Mouse (Mus musculus) adrenal gland (tissue): Measurements from ENCODE around the gene BC049730.
"Not testable (repeated sequence)": the region's sequence is repeated elsewhere in the genome, so short reads cannot be mapped to it uniquely, and the experiment has no call there.

Experiments
- intact Hi-C: fragments of 180-260 bp; cut with DNase I; formaldehyde crosslinking; loops from one replicate; pipeline ENCODE4 v1.15.1; 2025
- long read RNA-seq, 2 experiments: library from polyadenylated mRNA; unstranded; transcript quantifications; one replicate each; pipeline ENCODE4 v2.0.0; 2020; ENCODE audit warnings: borderline replicate concordance in 1 of 2; ENCODE audit not compliant: insufficient replicate concordance in 1 of 2

The BC049730 gene
- long read RNA-seq, experiment 1 = 0 reads
- long read RNA-seq, experiment 2 = 0 reads

GRCm38 (mm10) chr7:24708832-24709292 lies at the start of gene BC049730:
BC049730 (plus strand) TSS chr7:24709242.
- intact Hi-C loops = no loop called here

- intact Hi-C loops = loop anchor here (5.0 kb wide), 1 partner anchor 128 kb away; the partner anchor contains the start of gene Irgq
These were observed 49.2 kb upstream of the BC049730 start for GRCm38 (mm10) chr7:24659737-24660357.

DNA sequence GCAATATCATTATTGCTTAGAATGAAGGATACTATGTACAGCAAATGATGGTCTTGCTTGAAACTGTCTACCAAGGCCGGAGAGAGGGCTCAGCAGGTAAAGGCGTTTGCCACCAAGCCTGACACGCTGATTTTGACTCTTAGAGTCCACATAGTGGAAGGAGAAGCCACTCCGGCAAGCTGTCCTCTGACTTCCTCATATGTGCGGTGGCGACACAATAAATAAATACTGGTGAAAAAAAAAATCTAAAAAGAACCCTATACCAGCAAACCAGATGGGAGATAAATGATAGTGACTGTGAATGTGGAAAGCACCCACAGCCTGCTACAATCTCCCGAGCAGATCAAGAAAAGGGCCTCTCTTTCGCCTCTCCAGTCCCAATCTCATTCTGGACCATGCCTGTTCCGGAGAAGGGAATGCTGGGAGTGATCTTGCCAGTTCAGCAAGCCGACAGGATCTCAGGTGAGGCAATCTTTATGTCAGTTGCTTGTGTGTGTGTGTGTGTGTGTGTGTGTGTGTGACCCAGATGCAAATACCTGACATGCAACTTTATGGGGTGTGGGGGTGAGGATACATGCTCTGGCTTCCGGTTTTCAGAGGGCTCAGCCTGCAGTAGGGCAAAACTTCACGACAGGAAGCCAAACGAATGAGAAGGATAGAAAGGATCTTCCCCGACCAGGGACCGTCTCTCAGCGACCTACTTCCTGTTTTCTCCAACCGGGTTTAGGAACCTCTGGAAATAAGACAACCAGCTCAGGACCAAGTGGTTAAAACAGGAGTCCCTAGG lies 47.7 kb upstream of the BC049730 start:
- intact Hi-C loops = no loop called here

- intact Hi-C loops = no loop called here
These were observed 46.5 kb upstream of the BC049730 start for GRCm38 (mm10) chr7:24662575-24662974.

- intact Hi-C loops = no loop called here
These were observed 44.7 kb upstream of the BC049730 start for GRCm38 (mm10) chr7:24664301-24664700.

DNA sequence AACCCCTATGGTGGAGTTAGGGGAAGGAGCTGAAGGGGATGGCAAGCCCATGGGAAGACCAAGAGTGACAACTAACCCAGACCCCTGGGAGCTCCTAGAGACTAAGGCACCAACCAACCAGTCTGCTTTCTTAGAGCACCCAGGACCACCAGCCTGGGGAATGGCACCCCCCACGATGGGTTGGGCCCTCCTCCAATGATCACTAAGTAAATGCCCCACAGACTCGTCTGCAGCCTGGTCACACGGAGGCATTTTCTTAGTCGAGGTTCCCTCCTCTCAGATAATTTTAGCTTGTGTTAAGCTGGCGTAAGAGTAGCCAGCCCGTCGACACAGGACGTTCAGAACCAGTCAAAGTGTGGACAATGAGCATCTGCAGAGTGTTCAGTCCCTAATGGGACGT lies 44.1 kb upstream of the BC049730 start:
- intact Hi-C loops = no loop called here

DNA sequence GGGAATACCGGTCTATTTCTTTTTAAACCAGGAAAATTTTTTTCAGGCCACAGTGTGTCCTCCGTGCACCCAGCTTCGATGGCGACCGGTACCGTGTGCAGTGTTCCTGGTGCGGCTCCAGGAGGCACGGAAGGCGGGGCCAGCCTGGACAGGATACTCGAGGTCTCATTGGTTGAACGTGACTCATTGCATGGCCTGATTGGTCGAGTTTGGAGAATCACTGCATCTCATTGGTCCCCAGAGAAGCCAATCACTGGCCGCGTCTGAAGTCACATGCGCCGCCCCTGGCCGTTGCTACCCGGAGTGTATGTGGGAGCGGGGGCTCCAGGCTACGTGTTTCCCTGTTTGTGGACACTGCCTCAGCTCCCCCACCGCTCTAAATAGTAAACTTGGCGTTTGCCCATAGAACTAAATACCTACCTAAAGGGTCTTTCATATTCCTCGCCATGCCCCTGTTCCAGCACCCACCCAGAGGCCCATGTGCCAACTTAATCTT lies 37.0 kb upstream of the BC049730 start:
- intact Hi-C loops = no loop called here

DNA sequence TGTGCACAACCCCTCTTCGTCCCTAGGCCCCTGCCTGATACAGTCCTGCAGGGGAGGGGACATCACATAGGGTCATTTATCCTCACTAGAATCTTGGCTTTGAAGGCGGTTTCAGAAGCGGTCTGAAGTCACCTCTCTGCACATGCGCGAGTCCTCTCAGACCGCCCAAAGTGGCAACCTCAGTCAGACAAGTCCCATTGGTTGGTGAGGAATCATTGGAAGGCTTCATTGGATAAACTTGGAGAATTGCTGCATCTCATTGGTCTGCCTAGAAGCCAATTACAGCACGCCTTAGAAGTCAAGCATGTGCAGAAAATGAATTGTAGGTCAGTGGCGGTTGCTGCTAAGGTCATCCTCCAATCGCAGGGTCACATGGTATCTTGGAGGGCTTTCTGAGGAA lies 32.5 kb upstream of the BC049730 start, which contains the start of gene Tex101:
Tex101 (minus strand) TSS at position 101 of the 400 bp plus-strand sequence.
- intact Hi-C loops = no loop called here

- intact Hi-C loops = not testable (repeated sequence)
These were observed 24.9 kb upstream of the BC049730 start for GRCm38 (mm10) chr7:24684121-24684520.

DNA sequence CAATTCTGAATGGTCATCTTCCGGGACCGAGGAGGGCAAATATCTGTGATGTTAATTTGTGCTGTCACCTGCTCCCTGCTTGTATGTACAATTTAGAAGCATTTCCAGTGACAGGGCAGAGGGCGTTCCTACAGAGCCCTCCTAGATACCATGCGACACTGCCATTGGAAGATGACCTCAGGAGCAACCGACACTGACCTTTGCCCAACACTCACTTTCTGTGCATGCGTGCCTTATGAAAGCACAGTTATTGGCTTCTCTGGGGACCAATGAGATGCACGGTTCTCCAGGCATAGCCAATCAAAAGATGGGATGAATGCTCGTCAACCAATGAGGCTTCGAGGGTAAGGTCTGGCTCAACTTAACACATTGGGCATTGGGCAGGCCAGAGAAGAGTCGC lies 21.5 kb upstream of the BC049730 start:
- intact Hi-C loops = not testable (repeated sequence)

GRCm38 (mm10) chr7:24692693-24693092 lies 16.3 kb upstream of the BC049730 start:
- intact Hi-C loops = not testable (repeated sequence)

DNA sequence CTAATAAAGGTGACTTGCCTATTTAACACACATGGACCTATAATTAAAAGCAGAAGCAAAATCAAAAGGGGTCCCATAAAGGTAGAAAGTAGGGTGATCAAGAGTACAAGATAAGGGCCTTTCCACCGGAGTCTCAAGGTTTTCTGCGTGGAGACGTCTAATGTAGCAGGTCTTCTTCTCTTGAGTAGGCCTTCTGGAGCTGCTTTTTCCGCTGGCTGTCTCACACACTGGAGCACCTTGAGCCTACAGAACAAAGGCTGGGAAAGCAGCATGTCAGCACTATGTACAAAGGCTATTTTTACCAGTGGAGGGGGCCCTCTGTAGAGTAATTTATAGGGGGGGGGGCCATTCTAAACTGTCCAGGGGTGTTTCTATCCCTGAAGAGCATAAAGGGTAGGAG lies 11.2 kb upstream of the BC049730 start:
- intact Hi-C loops = not testable (repeated sequence)

GRCm38 (mm10) chr7:24702841-24703240 lies 6.2 kb upstream of the BC049730 start:
- intact Hi-C loops = not testable (repeated sequence)

DNA sequence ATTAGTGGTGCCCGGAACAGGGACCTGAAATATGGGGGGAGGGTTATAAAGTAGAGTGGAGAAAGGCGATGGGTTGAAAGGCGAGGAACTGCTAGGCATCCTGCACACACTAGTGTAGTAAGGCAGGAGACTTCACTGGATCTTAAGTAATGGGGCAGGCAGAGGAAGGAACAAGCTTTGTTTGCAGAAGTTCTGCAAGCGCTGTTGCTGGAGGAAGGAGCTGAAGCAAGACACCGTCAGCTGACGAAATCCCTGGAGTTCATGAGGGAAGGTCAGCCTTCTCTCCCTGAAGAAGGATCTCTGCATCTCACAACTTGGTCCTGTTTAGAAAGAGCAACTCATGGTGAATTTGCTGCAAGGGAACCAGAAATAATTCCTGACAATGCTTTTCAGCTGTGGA lies 6.0 kb downstream of the BC049730 start:
- intact Hi-C loops = no loop called here

GRCm38 (mm10) chr7:24726808-24727207 lies 17.8 kb downstream of the BC049730 start, which contains the start of gene Gm4763:
Gm4763 (minus strand) TSS chr7:24726908.
- intact Hi-C loops = not testable (repeated sequence)

GRCm38 (mm10) chr7:24735970-24736670 lies 27.1 kb downstream of the BC049730 start:
- intact Hi-C loops = no loop called here

DNA sequence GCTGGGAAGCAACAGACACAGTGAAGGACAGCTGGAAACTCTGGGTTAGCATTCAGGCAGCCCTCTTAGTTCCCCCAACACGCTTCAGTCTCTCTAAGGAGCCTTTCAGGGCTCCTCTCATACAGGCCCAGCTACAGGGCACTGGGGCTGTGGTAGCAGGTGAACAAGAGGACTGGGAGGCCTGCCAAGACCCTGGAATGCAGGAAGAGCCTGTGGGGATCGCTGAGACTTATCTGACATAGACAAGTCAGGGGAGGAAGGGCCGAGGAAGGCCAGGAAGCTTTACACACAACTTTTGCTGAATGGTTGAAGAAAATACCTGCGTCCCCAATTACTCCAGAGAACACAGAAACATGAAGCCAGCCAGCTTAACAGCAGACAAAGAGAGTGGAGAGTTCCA lies 41.7 kb downstream of the BC049730 start:
- intact Hi-C loops = no loop called here

- intact Hi-C loops = no loop called here
These were observed 42.6 kb downstream of the BC049730 start for GRCm38 (mm10) chr7:24751610-24752009.

DNA sequence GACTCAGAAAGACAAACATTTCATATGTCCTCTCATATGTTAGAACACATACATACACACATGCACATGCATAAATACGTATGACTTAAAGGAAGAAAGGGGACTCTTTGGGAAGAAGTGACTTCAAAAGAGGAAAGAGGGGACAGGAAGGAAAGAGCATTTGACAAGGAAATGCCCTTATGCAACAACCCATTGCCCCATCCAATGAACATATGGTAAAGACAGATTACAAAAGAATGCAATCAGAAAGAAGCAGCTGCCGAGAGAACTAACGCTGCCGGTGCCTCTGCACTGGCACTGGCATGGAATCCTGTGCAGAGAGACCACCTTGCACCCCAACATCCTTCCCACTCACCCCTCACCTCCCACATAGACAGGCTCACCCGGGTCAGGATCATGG lies 44.4 kb downstream of the BC049730 start:
- intact Hi-C loops = no loop called here

- intact Hi-C loops = no loop called here
These were observed 49.5 kb downstream of the BC049730 start for GRCm38 (mm10) chr7:24758520-24758919.

DNA sequence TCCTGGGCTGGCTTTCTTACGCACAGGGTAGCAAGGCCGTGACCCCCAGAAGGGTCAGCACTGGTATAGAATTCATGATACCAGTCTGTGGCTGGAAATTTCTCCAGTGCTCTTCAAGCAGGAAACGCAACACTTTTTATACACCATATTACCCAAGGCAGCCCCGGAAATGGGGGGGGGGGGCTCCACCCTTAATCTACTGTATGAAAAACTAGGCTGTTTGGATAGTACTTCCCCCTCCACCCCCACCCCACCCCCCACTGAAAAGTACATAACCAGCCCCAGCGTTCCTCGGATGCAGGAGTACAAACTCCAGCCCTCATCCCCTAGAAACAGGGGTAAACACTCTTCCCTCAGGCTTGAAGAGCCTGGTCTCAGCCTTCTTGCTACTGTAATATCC lies 51.2 kb downstream of the BC049730 start, which contains the start of gene Cd177:
Cd177 (minus strand) TSS at position 101 of the 400 bp plus-strand sequence.
- intact Hi-C loops = no loop called here
